Mouse (Mus musculus): ENCODE results near the gene Gm20388.

GRCm38 (mm10) chr8:122025546-122025945 is 2114.9 kb downstream of the Gm20388 start:
- no peak for TF ChIP-seq CTCF (IDR thresholded peaks at IDR 0.05; ENCODE audit: low read depth)
- no peak for TF ChIP-seq EP300 (IDR thresholded peaks at IDR 0.05; ENCODE audit: low read depth)
